Mouse (Mus musculus): ENCODE results near the gene Dock1. TPM values are rescaled to one million over a fixed set of nuclear protein-coding genes. Genes with fewer than 3 reads are reported as not detected.

Dock1 gene
- polyA plus RNA-seq, 1 experiment from 2014 or later, result 36.4 TPM

- ATAC-seq (ENCODE audit: insufficient number of reproducible peaks, low FRiP score, low TSS enrichment, low read depth), result no peak
- 47% methylated on average over 11 of the region's 11 CpGs for WGBS
- H3K9me3 ChIP-seq, result no peaks in the 10 kb centered on the region
- peaks cover 8% of the 10 kb centered on the region; the same call in 1 of the 2 replicates for H3K4me1 ChIP-seq
- no peak overlapping the region for H3K9ac ChIP-seq
- H3K4me3 ChIP-seq, result no peak overlapping the region
- H3K36me3 ChIP-seq, result peaks cover 16% of the 10 kb centered on the region
- no peak overlapping the region for H3K4me2 ChIP-seq
- H3K27ac ChIP-seq, result no peak overlapping the region
- no peaks in the 10 kb centered on the region for H3K27me3 ChIP-seq
These were observed 55.4 kb downstream of the Dock1 start for GRCm38 (mm10) chr7:134725551-134726529.

GRCm38 (mm10) chr7:134726530-134727258 is 56.2 kb downstream of the Dock1 start:
- Histone ChIP-seq H3K27me3 (no peaks in the 10 kb centered on the region), H3K4me2 (no peak overlapping the region), H3K4me3 (no peak overlapping the region), H3K27ac (no peak overlapping the region), H3K36me3 (peaks cover 23% of the 10 kb centered on the region), H3K4me1 (peaks cover 8% of the 10 kb centered on the region; the same call in 1 of the 2 replicates), H3K9me3 (no peaks in the 10 kb centered on the region), H3K9ac (no peak overlapping the region)
- ATAC-seq (ENCODE audit: insufficient number of reproducible peaks, low FRiP score, low TSS enrichment, low read depth), result no peak
- WGBS, result 74% methylated on average over 5 of the region's 5 CpGs

- ATAC-seq (ENCODE audit: insufficient number of reproducible peaks, low FRiP score, low TSS enrichment, low read depth), result no peak
- H3K36me3 ChIP-seq, result peaks cover 37% of the 10 kb centered on the region
These were observed 58.9 kb downstream of the Dock1 start for GRCm38 (mm10) chr7:134729348-134729747.

GRCm38 (mm10) chr7:134730406-134731126 is 60.1 kb downstream of the Dock1 start:
- WGBS, result 88% methylated on average over 3 of the region's 3 CpGs
- no peak for ATAC-seq (ENCODE audit: insufficient number of reproducible peaks, low FRiP score, low TSS enrichment, low read depth)

More at GRCm38 (mm10) chr7:134729348-134729747, 58.9 kb downstream of the Dock1 start:
- Histone ChIP-seq H3K4me3 (no peak overlapping the region), H3K4me2 (no peak overlapping the region), H3K9me3 (no peaks in the 10 kb centered on the region), H3K4me1 (0 out of 2 replicates have a peak, but pooled peaks cover 4% of the 10 kb centered on the region), H3K9ac (no peak overlapping the region), H3K27ac (no peak overlapping the region), H3K27me3 (no peaks in the 10 kb centered on the region)

GRCm38 (mm10) chr7:134747059-134747458 is 76.6 kb downstream of the Dock1 start:
- Histone ChIP-seq H3K9me3 (no peaks in the 10 kb centered on the region), H3K27ac (no peak overlapping the region), H3K4me3 (no peak overlapping the region), H3K36me3 (peaks cover 84% of the 10 kb centered on the region), H3K9ac (no peak overlapping the region), H3K4me1 (no peaks in the 10 kb centered on the region), H3K4me2 (no peak overlapping the region), H3K27me3 (no peaks in the 10 kb centered on the region)
- no peak for ATAC-seq (ENCODE audit: insufficient number of reproducible peaks, low FRiP score, low TSS enrichment, low read depth)
- WGBS, result 92% methylated on average over 4 of the region's 4 CpGs

More at GRCm38 (mm10) chr7:134730406-134731126, 60.1 kb downstream of the Dock1 start:
- no peak overlapping the region for H3K4me2 ChIP-seq
- no peak overlapping the region for H3K4me3 ChIP-seq
- H3K9me3 ChIP-seq, result no peaks in the 10 kb centered on the region
- H3K36me3 ChIP-seq, result peaks cover 45% of the 10 kb centered on the region
- no peaks in the 10 kb centered on the region for H3K27me3 ChIP-seq
- H3K9ac ChIP-seq, result no peak overlapping the region
- H3K4me1 ChIP-seq, result no peaks in the 10 kb centered on the region
- no peak overlapping the region for H3K27ac ChIP-seq

GRCm38 (mm10) chr7:134748376-134748775 is 77.9 kb downstream of the Dock1 start:
- H3K4me3 ChIP-seq, result no peak overlapping the region
- peaks cover 87% of the 10 kb centered on the region for H3K36me3 ChIP-seq
- WGBS, result 90% methylated on average over 3 of the region's 3 CpGs

GRCm38 (mm10) chr7:134749613-134750012 is 79.2 kb downstream of the Dock1 start:
- H3K9me3 ChIP-seq, result no peaks in the 10 kb centered on the region
- ATAC-seq (ENCODE audit: insufficient number of reproducible peaks, low FRiP score, low TSS enrichment, low read depth), result no peak
- peaks cover 83% of the 10 kb centered on the region for H3K36me3 ChIP-seq
- H3K4me1 ChIP-seq, result no peaks in the 10 kb centered on the region
- H3K4me2 ChIP-seq, result no peak overlapping the region
- H3K4me3 ChIP-seq, result no peak overlapping the region
- WGBS, result 89% methylated on average over 1 of the region's 1 CpGs
- H3K27ac ChIP-seq, result no peak overlapping the region
- H3K9ac ChIP-seq, result no peak overlapping the region
- H3K27me3 ChIP-seq, result no peaks in the 10 kb centered on the region

More at GRCm38 (mm10) chr7:134748376-134748775, 77.9 kb downstream of the Dock1 start:
- Histone ChIP-seq H3K9ac (no peak overlapping the region), H3K4me1 (no peaks in the 10 kb centered on the region), H3K27ac (no peak overlapping the region), H3K4me2 (no peak overlapping the region), H3K27me3 (no peaks in the 10 kb centered on the region), H3K9me3 (no peaks in the 10 kb centered on the region)
- no peak for ATAC-seq (ENCODE audit: insufficient number of reproducible peaks, low FRiP score, low TSS enrichment, low read depth)

- Histone ChIP-seq H3K27ac (no peak overlapping the region), H3K4me3 (no peak overlapping the region), H3K36me3 (peaks cover 87% of the 10 kb centered on the region), H3K27me3 (no peaks in the 10 kb centered on the region), H3K4me2 (no peak overlapping the region), H3K4me1 (no peaks in the 10 kb centered on the region), H3K9ac (no peak overlapping the region), H3K9me3 (no peaks in the 10 kb centered on the region)
- WGBS, result 94% methylated on average over 3 of the region's 3 CpGs
- no peak for ATAC-seq (ENCODE audit: insufficient number of reproducible peaks, low FRiP score, low TSS enrichment, low read depth)
These were observed 81.0 kb downstream of the Dock1 start for GRCm38 (mm10) chr7:134751496-134751895.

GRCm38 (mm10) chr7:134753417-134753816 is 83.0 kb downstream of the Dock1 start:
- Histone ChIP-seq H3K9ac (no peak overlapping the region), H3K27ac (no peak overlapping the region), H3K27me3 (no peaks in the 10 kb centered on the region), H3K9me3 (no peaks in the 10 kb centered on the region), H3K4me3 (no peak overlapping the region), H3K4me1 (no peaks in the 10 kb centered on the region), H3K36me3 (peaks cover 85% of the 10 kb centered on the region), H3K4me2 (no peak overlapping the region)
- ATAC-seq (ENCODE audit: insufficient number of reproducible peaks, low FRiP score, low TSS enrichment, low read depth), result no peak
- 91% methylated on average over 5 of the region's 5 CpGs for WGBS

GRCm38 (mm10) chr7:134757605-134758004 is 87.2 kb downstream of the Dock1 start:
- Histone ChIP-seq H3K27me3 (no peaks in the 10 kb centered on the region), H3K9me3 (no peaks in the 10 kb centered on the region), H3K9ac (no peak overlapping the region), H3K36me3 (peaks cover 87% of the 10 kb centered on the region), H3K4me1 (no peaks in the 10 kb centered on the region), H3K4me3 (no peak overlapping the region), H3K4me2 (no peak overlapping the region), H3K27ac (no peak overlapping the region)
- 88% methylated on average over 7 of the region's 7 CpGs for WGBS
- ATAC-seq (ENCODE audit: insufficient number of reproducible peaks, low FRiP score, low TSS enrichment, low read depth), result no peak

- WGBS, result 89% methylated on average over 4 of the region's 4 CpGs
- ATAC-seq (ENCODE audit: insufficient number of reproducible peaks, low FRiP score, low TSS enrichment, low read depth), result no peak
- peaks cover 91% of the 10 kb centered on the region for H3K36me3 ChIP-seq
These were observed 91.3 kb downstream of the Dock1 start for GRCm38 (mm10) chr7:134761799-134762198.

More at GRCm38 (mm10) chr7:134761799-134762198, 91.3 kb downstream of the Dock1 start:
- H3K27me3 ChIP-seq, result no peaks in the 10 kb centered on the region
- H3K9me3 ChIP-seq, result no peaks in the 10 kb centered on the region
- no peak overlapping the region for H3K27ac ChIP-seq
- H3K9ac ChIP-seq, result no peak overlapping the region
- no peaks in the 10 kb centered on the region for H3K4me1 ChIP-seq
- H3K4me3 ChIP-seq, result no peak overlapping the region
- H3K4me2 ChIP-seq, result no peak overlapping the region

Data from limb, embryonic 15.5 days (tissue).